Mouse (Mus musculus) stomach, postnatal 0 days (tissue): ENCODE data around the gene Qrfp.

ENCODE experiments used
- CTCF ChIP-seq: IDR thresholded peaks from 2 replicates; pipeline ENCODE4 v1.5.1; 2016; ENCODE audit warnings: antibody characterized with exemption, low read depth, mild to moderate bottlenecking, moderate library complexity
- EP300 ChIP-seq: optimal IDR thresholded peaks from 2 replicates; pipeline ENCODE3; 2016; ENCODE audit warnings: antibody characterized with exemption

GRCm38 (mm10) chr2:31822524-31823371, 12.4 kb upstream of the Qrfp start:
- TF ChIP-seq CTCF (no peak), EP300 (no peak)
